Mouse (Mus musculus): ENCODE results near the gene Mcur1. TPM values are rescaled to one million over a fixed set of nuclear protein-coding genes. Genes with fewer than 3 reads are reported as not detected.

Mcur1 gene
- total RNA-seq, 4 experiments from 2014 or later = 16.3 to 19.9 (median 19.1) TPM

- DNase-seq (ENCODE audit: low spot score in 2 of 2) = no peak
These were observed 33.7 kb downstream of the Mcur1 start for GRCm38 (mm10) chr13:43526289-43526688.

DNA sequence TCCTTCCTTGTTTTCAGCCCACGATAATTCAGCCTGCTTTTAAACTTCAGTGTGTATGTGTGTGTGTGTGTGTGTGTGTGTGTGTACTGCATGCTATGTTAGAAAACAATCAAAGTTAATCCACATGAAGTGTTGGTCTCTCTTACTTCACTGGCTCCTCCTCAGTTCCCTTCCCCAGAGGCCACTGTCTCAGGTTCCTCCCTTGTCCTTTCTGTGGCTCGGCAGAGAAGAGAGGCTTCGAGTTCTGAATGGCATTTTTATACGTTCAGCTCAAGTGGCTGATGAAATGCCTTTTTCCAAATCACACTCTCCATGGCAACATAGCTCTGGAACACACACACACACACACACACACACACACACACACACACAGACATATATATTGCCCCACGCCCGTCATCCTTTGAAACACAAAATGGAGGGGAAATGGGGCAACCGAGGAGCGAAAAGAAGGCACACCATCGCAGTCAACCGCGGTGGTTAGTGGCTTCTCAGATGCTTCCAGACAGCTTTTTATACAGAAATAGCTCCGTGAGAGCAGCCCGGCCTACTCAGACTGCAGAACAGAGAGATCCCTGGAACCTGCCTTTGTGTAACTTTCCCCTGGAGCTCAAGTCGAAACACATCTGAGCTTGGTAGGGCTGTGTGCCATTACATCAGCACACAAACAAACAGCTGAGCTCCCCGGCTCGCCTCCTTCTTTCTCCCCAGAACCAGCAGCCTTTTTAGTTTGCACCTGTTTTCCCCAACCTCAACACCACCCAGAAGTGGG lies 34.4 kb downstream of the Mcur1 start:
- DNase-seq (ENCODE audit: low spot score in 2 of 2) = peak in 1 of 2 experiments; percentile 78

DNA sequence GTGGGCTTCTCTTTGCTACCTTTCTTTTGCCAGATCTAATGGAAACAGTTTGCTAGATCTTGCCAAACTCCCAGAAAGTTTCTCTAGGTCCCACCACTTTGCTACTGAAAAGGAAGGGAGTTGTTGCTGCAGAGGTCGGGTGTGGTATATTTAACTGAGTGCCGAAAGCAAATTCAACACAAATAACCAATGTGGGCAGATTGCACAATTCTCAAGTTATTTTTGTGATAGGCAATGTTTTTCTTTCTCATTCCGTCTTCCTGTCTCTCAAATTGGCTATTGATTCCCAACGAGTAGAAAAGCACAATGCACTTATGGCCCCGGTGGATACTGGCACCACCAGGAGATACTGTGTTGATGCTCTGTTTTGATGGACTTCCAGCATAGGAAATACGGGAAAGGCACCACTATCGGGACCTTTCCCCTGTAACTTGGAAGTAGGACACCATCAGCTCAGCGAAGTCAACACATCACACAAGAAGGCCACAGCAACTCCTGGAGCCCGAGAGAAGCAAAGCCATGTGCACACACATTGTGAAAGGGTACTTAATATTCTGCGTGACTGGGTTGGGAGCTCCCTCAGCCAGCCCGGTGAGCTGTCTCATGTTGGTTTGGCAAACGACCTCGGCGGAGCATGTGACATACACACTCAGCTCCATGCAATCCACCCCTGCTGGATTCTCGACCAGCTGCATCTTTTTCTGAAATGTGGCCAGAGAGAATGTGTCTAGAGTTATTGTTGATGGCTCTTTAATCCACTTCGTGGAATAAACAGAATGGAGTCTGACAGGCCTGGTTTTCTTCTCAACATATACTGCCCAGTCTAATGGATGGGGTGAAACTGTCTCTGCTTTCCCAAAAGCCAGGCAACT lies 35.3 kb downstream of the Mcur1 start:
- peak in 1 of 2 experiments; percentile 66 for DNase-seq (ENCODE audit: low spot score in 2 of 2)

GRCm38 (mm10) chr13:43523906-43524480 lies 36.0 kb downstream of the Mcur1 start:
- no peak for DNase-seq (ENCODE audit: low spot score in 2 of 2)

DNA sequence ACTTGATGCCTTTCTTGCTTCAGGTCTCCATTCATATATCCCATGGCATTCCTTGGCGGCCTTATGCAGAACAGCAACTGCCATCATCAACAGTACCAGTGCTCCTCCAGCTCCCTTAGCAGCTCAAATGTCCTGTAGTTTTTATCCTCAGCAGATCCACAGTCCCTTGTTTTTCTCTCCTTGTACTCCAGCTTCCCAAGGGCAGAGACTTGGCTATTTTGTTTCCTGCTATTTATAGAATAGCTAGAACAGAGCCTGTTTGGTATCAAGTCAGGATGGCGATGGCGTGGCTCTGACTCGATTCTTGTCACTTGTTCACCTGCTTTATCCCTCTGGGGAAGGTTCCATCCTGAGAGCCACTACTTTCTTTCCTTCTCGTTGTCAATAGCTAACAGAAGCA lies 38.1 kb downstream of the Mcur1 start:
- DNase-seq (ENCODE audit: low spot score in 2 of 2) = no peak

DNA sequence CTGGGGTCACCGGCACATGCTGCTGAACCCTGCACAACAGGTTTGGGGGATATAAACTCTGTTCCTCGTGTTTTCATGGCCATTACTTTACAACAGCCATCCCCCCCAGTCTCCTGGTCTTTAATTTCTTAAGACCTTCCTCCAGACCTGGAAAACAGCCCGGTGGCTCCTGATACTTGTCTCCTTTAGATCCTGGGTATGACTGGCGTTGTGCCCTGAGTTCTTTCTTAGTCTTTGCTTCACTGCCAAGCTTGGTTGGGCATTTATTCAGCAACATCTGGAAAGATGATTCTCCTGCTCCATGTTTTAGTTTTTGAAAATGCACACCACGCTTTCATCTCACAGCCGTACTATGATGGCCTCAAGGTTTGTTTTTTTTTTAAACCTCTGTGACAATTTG lies 40.7 kb downstream of the Mcur1 start:
- DNase-seq (ENCODE audit: low spot score in 2 of 2) = no peak

DNA sequence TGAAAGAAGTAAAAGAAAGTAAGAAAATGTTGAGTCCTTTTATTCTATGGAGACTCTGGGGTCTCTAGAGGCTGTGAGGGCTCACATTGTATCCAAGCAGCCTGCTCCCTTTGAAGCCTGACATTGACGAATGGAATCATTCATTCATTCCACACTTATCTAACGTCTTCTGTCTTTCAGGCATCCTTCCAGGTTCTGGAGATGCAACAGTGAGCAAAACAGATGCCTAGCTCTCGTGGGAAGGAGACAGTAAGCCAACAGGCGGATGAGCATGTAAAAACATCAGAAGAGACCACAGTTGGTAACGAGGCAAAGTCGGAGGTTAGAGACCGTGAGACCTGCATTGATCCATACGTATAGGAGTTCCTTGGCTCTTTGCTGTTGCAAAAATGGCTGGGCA lies 42.6 kb downstream of the Mcur1 start:
- no peak for DNase-seq (ENCODE audit: low spot score in 2 of 2)

- DNase-seq (ENCODE audit: low spot score in 2 of 2) = no peak
These were observed 43.1 kb downstream of the Mcur1 start for GRCm38 (mm10) chr13:43516931-43517330.

- no peak for DNase-seq (ENCODE audit: low spot score in 2 of 2)
These were observed 43.9 kb downstream of the Mcur1 start for GRCm38 (mm10) chr13:43516119-43516518.

- peak in 1 of 2 experiments; percentile 62 for DNase-seq (ENCODE audit: low spot score in 2 of 2)
These were observed 45.0 kb downstream of the Mcur1 start for GRCm38 (mm10) chr13:43514950-43515358.

GRCm38 (mm10) chr13:43512736-43513135 lies 47.3 kb downstream of the Mcur1 start:
- no peak for DNase-seq (ENCODE audit: low spot score in 2 of 2)

GRCm38 (mm10) chr13:43505798-43506197 lies 54.2 kb downstream of the Mcur1 start:
- no peak for DNase-seq (ENCODE audit: low spot score in 2 of 2)

DNA sequence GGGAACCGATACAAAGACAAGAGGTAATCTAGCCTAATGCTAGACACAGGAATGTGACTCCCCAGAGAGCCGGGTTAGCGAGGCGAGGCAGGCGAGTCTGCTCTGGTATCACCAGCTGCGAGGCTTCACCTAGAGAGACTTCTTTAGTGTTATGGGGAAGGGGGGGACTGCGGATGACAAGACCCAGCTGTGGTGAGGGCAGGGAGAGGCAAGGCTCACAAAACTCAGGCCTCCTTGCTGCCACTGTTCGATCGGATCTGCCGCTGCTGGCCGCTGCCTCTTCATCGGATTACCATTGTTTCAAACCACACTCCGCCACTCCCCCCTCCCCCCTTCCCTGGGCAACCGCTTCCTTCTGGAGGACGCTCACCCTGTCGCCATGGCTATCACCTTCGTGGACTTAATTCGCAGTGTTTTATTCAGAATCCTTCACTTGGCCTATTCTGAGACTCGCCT lies 56.6 kb downstream of the Mcur1 start:
- no peak for DNase-seq (ENCODE audit: low spot score in 2 of 2)

- no peak for DNase-seq (ENCODE audit: low spot score in 2 of 2)
These were observed 58.4 kb downstream of the Mcur1 start for GRCm38 (mm10) chr13:43501601-43502000.

- no peak for DNase-seq (ENCODE audit: low spot score in 2 of 2)
These were observed 59.5 kb downstream of the Mcur1 start for GRCm38 (mm10) chr13:43500483-43500850.

DNA sequence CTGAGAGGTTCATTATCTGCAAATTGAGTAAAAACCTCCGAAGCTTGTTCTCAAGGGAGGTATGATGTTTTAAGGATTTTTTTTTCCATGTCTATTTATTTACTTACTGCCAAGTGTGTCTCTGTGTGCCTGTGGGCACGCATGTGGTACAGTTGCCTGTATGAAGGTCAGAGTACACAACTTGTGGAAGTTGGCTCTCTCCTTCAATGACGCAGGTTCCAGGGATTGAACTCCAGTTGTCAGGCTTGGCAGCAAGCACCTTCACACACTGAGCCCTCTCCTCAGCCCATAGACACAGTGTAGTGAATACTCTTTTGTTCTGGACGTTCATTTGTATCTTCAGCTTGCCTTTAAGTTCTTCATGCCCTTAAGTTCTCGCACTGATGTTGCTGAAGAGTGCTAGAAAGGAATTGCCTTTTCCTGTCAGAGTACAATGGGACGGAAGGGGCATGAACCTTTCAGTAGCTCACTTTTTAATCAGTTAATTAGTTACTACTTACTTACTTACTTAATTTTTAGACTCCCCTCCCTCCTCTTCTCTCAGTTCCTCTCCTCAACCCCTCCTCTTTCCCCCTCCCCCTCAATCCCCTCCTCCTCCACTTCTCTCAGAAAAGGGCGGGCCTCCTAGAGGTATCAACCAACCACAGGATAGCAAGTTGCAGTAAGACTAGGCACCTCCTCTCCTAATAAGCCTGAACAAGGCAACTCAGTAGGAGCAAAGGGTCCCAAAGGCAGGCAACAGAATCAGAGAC lies 60.1 kb downstream of the Mcur1 start:
- no peak for DNase-seq (ENCODE audit: low spot score in 2 of 2)

- DNase-seq (ENCODE audit: low spot score in 2 of 2) = peak in 1 of 2 experiments; percentile 71
These were observed 61.1 kb downstream of the Mcur1 start for GRCm38 (mm10) chr13:43498849-43499248.

DNA sequence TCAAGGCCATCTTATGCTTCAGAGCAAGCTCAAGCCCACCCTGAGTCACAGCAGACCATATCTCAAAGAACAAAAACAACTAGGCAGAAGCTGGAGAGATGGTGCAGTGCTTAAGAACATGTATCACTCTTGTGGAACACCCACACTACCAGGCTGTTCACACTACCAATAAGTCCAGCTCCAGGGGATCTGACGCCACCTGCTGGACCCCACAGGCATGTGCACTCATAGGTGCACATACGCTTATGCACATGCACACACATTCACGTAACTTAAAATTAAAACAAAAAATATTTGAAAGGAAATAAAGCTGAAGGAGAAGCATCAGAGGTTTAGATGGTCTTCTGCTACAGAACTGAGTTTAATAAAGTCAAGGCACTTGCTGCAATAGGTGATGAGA lies 62.2 kb downstream of the Mcur1 start:
- DNase-seq (ENCODE audit: low spot score in 2 of 2) = no peak

DNA sequence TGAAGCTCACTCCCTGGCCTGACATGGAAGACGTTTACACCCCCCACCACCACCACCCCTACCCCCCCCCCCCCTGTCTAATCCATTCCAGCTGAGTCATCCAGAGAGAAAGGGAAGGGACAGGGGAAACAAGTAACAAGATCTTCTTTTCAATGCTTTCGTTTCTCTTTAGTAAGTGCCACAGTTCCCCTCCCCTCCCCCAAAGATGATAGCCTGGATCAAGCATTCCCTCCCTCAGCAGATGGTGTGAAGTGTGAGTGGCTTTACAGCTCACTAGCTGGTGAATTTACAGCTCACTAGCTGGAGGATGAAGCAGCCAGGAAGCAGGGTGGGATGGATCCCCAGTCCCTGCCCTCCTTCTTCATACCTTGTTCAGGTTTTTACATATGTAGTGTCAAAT lies 63.3 kb downstream of the Mcur1 start:
- DNase-seq (ENCODE audit: low spot score in 2 of 2) = no peak

- no peak for DNase-seq (ENCODE audit: low spot score in 2 of 2)
These were observed 64.3 kb downstream of the Mcur1 start for GRCm38 (mm10) chr13:43495645-43496044.

GRCm38 (mm10) chr13:43493725-43494124 lies 66.3 kb downstream of the Mcur1 start:
- DNase-seq (ENCODE audit: low spot score in 2 of 2) = no peak

All from left cerebral cortex, adult 8-10 months (tissue).